Mouse (Mus musculus) spleen, embryonic (tissue): ENCODE measurements around the gene Olfr509.
"Not testable (repeated sequence)": the region's sequence is repeated elsewhere in the genome, so short reads cannot be mapped to it uniquely, and the experiment has no call there.

ENCODE experiments used
- CTCF ChIA-PET: fragments of 350-600 bp; sonication (Branson Sonifier 250); formaldehyde crosslinking; loops from one replicate; lab custom pipeline; 2022; lab: Charles Lee

Gene Olfr509

GRCm38 (mm10) chr7:108651806-108652205 lies at the start of gene Olfr509:
TSS of gene Olfr509 (minus strand) at chr7:108651906.
- CTCF ChIA-PET = no interaction called here

GRCm38 (mm10) chr7:108678886-108679285 lies 27.2 kb upstream of the Olfr509 start:
- CTCF ChIA-PET = no interaction called here

GRCm38 (mm10) chr7:108671058-108671457 lies 19.4 kb upstream of the Olfr509 start:
- CTCF ChIA-PET = no interaction called here

GRCm38 (mm10) chr7:108666118-108666517 lies 14.4 kb upstream of the Olfr509 start, which contains the start of gene Olfr510:
TSS of gene Olfr510 (plus strand) at chr7:108666418.
- CTCF ChIA-PET = no interaction called here

GRCm38 (mm10) chr7:108662419-108662818 lies 10.7 kb upstream of the Olfr509 start:
- CTCF ChIA-PET = no interaction called here

GRCm38 (mm10) chr7:108629694-108630093 lies 22.0 kb downstream of the Olfr509 start, which contains the start of gene Olfr508:
TSS of gene Olfr508 (plus strand) at chr7:108629994.
- CTCF ChIA-PET = no interaction called here

- CTCF ChIA-PET = no interaction called here
Measured at GRCm38 (mm10) chr7:108621514-108621913, 30.2 kb downstream of the Olfr509 start, which contains the start of gene Olfr507. TSS of gene Olfr507 (plus strand) at chr7:108621814.

GRCm38 (mm10) chr7:108616781-108617180 lies 34.9 kb downstream of the Olfr509 start:
- CTCF ChIA-PET = not testable (repeated sequence)

GRCm38 (mm10) chr7:108614110-108614509 lies 37.6 kb downstream of the Olfr509 start:
- CTCF ChIA-PET = no interaction called here

GRCm38 (mm10) chr7:108610487-108610886 lies 41.2 kb downstream of the Olfr509 start, which contains the start of gene Olfr506:
TSS of gene Olfr506 (plus strand) at chr7:108610787.
- CTCF ChIA-PET = no interaction called here

GRCm38 (mm10) chr7:108601916-108602315 lies 49.8 kb downstream of the Olfr509 start:
- CTCF ChIA-PET = not testable (repeated sequence)
